Mouse (Mus musculus) adrenal gland, adult 8-10 months (tissue): ENCODE data around the gene Prdm2. TPM values are rescaled to one million over a fixed set of nuclear protein-coding genes. Genes with fewer than 3 reads are reported as not detected.

Experiments used
- DNase-seq: peaks from one replicate; pipeline ENCODE4 v3.0.0; 2022
- total RNA-seq, 4 experiments: library from RNA; stranded (reverse); gene quantifications; 2 replicates each; pipeline ENCODE4 v1.2.4; 2022

The Prdm2 gene
- total RNA-seq, 4 experiments from 2014 or later: 30.3 to 36.8 (median 33.7) TPM

DNA sequence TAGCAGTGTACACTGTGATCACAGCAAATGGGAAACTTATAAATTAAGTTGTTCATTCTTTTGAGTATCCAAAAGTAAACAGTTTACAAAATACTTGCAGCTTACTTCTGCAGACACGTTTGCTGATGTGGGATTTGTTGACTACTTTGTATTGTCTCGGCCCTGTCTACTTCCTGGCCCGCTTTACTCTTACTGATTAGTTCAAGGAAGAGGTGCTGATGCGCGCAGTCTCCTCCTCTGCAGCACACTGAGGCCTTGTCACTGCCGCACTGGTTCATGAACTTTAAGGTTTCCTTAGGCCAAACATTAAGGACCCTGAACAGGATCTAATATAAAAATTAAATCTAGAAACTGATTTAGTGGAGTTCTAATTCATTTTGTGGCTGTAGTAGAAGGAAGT is 58.2 kb downstream of the Prdm2 start:
- DNase-seq: no peak

GRCm38 (mm10) chr4:143152634-143153033 is 60.2 kb downstream of the Prdm2 start:
- no peak for DNase-seq

DNA sequence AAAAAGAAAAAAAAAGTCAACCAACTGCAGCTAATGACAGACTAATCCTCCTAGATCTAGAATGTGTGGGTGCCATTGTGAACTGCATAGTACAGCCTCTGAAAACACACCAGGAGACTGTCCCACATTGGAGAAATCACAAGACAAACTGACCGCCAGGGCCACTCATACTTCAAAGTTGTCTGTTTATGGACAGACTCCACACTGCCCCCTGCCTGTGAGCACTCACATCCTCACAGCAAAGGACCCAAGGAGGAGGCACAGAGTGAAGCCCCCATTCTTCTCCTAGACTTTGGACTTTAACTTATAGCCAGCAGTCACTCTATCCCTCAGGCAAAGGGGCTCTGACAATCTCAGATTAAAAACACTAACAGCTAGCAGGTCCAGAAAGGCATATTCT is 61.5 kb downstream of the Prdm2 start:
- no peak for DNase-seq

DNA sequence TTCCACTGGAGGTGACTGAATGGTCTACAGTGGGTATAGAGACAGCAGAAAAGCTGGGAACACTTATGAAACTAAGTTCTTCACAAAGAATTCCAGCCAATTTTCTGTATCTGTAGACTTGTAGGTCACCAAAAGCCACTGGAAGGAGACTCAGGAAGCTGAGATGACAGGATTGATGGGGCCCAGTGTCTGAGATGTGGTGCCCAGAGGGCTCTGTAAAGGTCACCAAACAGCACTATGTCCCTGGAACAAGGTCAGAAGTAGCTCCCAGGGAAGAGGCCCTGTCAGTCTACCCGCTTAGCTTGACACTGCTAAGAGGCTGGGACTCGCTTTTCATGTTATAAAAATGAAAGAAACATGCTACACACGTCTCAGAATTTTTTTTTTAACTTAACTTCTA is 65.1 kb downstream of the Prdm2 start:
- DNase-seq: no peak

DNA sequence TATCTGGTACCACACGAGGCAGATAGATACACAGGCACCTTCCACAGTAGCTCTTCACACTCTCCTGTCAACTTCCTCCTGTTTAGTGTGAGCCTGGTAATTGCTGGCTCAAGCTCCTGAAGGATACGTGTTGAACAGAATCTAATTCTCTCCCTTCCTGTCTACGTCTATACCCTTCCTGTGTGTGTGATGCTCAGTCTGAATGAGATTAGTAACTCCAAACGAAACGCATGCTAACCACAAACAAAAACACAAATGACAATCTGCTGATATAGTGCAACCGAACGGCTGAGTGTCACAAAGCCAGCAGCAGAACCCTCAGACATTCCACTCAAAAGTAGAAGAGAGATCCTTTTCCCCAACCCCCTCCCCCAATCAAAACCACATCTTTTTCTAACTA is 69.2 kb downstream of the Prdm2 start:
- no peak for DNase-seq

- no peak for DNase-seq
These were observed 71.0 kb downstream of the Prdm2 start for GRCm38 (mm10) chr4:143141645-143142259.

GRCm38 (mm10) chr4:143140940-143141339 is 71.9 kb downstream of the Prdm2 start:
- DNase-seq: no peak

DNA sequence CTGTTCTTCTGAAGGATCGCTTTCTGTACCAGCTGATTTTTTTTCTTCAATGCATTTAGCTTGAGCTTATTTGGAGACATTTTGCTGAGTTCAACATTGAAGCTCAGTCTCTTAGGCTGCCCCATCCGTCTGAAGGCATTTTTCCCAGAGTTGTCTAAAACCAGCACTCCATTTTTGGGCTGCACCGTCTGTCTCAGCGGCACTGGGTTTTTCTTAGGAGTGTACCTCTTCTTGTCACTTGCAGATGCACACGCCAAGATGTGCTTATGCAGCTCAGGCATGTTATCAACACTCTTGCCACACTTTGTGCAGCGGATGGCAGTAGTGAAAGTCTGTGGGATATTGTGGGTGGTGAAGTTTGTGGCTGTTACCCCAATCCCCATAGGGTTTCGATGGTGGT is 80.4 kb downstream of the Prdm2 start:
- no peak for DNase-seq

DNA sequence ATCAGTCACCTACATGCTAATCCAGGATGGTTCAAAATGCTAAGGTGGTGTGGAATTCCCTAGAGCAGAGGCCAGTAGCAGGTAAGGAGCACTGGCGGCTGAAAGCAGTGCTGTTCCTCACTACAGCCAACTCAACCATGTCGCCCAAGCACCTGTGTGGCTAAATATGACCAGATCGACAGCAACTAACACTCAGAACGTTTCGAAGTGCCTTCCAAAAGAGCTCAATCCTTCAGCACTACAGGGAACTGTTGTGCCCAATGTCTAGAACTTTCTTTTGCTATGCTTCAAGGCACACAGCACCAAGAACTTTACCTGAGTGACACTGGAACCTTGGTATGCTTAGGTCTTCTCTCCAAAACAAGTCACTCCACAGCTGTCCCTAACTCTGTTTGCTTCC is 82.4 kb downstream of the Prdm2 start:
- no peak for DNase-seq

DNA sequence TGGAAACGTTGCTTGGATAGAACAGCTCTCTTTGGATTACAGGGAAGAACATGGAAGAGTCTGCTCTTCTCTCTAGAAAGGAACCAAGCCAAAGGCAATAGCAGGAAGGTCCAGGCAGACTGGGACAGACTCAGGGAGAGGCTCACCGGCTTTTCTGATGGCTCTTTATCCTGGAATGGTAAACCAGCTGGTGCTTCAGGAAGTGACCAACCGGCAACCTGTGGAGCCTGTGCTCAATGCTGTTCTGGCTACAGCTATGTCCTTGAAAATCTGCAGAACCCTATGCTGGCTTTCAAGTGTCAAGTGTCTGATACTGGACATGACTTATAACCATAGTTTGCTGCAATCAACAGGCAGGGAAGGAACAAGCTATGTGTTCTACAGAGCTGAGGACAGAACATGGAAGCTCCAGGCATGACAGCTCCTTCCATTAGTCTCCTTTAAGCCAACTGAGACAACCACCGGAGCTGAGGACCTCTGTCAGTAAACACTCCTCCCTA is 83.5 kb downstream of the Prdm2 start:
- DNase-seq: no peak

DNA sequence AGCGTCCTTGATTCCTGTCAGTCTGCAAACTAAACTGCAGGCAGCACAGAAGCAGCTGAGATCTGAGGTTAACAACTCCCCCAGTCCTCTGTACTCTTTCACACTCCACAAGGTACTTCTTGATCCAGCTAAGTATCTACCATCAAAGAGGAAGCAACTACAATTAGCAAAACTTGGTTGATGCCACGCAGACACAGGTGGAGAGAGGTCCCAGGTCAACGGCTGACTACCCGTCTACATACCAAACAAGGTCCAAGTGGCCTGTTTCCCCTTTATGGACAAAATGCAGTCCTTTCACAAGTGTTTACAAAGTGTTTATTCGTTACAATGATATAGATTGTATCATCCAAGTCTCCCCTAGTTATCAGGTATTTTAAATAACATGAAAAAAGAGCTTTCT is 85.6 kb downstream of the Prdm2 start:
- no peak for DNase-seq

GRCm38 (mm10) chr4:143126476-143126875 is 86.3 kb downstream of the Prdm2 start:
- DNase-seq: no peak

DNA sequence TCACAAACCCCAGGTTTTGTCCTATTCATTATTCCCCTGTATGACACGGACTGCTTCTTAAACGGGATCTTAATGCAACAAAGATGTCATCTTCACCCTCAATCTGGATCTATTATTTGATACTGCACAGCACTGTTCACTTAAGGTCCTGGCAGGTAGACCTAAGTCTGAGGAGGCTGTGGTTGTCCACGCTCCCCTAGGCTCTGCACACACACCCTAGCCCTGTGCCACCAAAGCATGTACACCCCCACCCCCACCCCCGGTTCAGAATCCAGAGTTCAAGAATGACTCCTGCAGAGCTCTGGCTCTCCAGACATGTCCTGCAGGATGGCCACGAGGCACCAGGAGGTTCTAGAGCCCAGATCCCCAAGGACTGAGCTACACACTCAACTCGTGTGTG is 87.5 kb downstream of the Prdm2 start:
- DNase-seq: no peak

DNA sequence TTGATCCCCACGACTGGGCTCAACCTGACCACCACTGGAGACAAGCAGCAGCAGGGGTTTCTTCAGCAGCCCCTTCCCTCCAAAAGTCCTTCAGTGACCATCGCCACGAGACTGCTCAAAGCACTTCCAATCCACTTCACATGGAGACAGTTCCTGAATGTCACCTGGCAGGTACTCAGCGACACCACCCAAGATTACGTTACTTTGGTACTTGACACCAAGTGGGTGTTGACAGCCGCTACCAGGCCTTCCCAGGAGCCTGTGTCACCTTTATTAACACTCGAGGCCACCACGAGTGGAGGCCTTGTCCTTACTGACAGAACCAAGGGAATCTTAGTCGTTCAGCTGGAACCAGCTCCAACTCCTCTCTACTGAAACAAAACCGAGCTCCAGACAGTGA is 89.8 kb downstream of the Prdm2 start:
- no peak for DNase-seq

GRCm38 (mm10) chr4:143121174-143121573 is 91.6 kb downstream of the Prdm2 start:
- no peak for DNase-seq

GRCm38 (mm10) chr4:143120008-143120407 is 92.8 kb downstream of the Prdm2 start:
- DNase-seq: no peak

- peak; percentile 72 for DNase-seq
These were observed 94.0 kb downstream of the Prdm2 start for GRCm38 (mm10) chr4:143118843-143119242.

GRCm38 (mm10) chr4:143115851-143116250 is 96.9 kb downstream of the Prdm2 start:
- no peak for DNase-seq

GRCm38 (mm10) chr4:143114232-143114979 is 98.4 kb downstream of the Prdm2 start:
- DNase-seq: no peak

- peak; percentile 49 for DNase-seq
These were observed 99.8 kb downstream of the Prdm2 start for GRCm38 (mm10) chr4:143112985-143113384.

GRCm38 (mm10) chr4:143112439-143112838 is 100.4 kb downstream of the Prdm2 start:
- no peak for DNase-seq

GRCm38 (mm10) chr4:143111872-143112271 is 100.9 kb downstream of the Prdm2 start:
- no peak for DNase-seq

DNA sequence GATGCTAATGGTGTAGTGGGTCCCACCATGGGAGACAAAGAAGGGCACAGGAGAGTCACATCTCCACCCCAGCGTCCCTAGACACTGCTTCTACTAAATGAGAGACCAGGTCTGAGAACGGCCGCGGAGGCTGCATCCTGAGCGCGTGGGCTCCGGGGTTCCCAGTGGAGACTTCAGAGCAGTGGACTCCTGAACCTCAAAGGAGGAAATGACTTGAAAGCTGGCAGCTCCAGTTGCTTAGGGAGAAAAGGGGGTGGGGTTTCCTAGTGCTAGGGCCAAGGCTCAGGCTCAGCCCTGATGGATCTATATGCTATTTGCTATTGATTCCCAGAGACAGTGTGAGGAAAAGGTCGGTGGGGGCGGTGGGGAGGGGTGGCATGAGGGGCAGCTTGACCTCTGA is 104.2 kb downstream of the Prdm2 start:
- DNase-seq: no peak

GRCm38 (mm10) chr4:143106971-143107370 is 105.8 kb downstream of the Prdm2 start:
- no peak for DNase-seq
